Mouse (Mus musculus): ENCODE measurements around the gene Zfp931. TPM values are rescaled to one million over a fixed set of nuclear protein-coding genes. Genes with fewer than 3 reads are reported as not detected.

Zfp931 gene
- polyA plus RNA-seq (2012; rRNA removed; ENCODE audit: low replicate concordance) = 3.1 and 4.9 TPM in 2 replicates

GRCm38 (mm10) chr2:178078166-178078717, at the start of gene Zfp931:
TSS of gene Zfp931 (minus strand) at chr2:178078476.

GRCm38 (mm10) chr2:178118801-178119560, 40.7 kb upstream of the Zfp931 start, which contains the start of gene Phactr3:
TSS of gene Phactr3 (plus strand) at chr2:178118975.

GRCm38 (mm10) chr2:178023011-178023611, 55.2 kb downstream of the Zfp931 start, which contains the start of gene Zfp971:
TSS of gene Zfp971 (plus strand) at chr2:178023284.

Other genes starting within 250 kb of the Zfp931 start
- gene Gm14325, start 238.1 kb downstream of the Zfp931 start, polyA plus RNA-seq (2012; rRNA removed; ENCODE audit: low replicate concordance) = 27.5 and 37.6 TPM in 2 replicates
- gene Gm14327, start 181.4 kb downstream of the Zfp931 start, polyA plus RNA-seq (2012; rRNA removed; ENCODE audit: low replicate concordance) = 1.1 and 3.3 TPM in 2 replicates
- gene Zfp972, start 152.9 kb downstream of the Zfp931 start, polyA plus RNA-seq (2012; rRNA removed; ENCODE audit: low replicate concordance) = 0.36 TPM in 1 of 2 replicates, not detected in the other
- gene Gm14326, start 121.2 kb downstream of the Zfp931 start, polyA plus RNA-seq (2012; rRNA removed; ENCODE audit: low replicate concordance) = 6.0 and 7.8 TPM in 2 replicates
- 2.2 and 3.0 TPM in 2 replicates for gene Zfp971, start 55.2 kb downstream of the Zfp931 start, polyA plus RNA-seq (2012; rRNA removed; ENCODE audit: low replicate concordance)
- gene Phactr3, start 40.5 kb upstream of the Zfp931 start, polyA plus RNA-seq (2012; rRNA removed; ENCODE audit: low replicate concordance) = 0.51 TPM in 1 of 2 replicates, not detected in the other